Mouse (Mus musculus) erythroblast, embryonic 14.5 days (primary cell): ENCODE measurements around the gene Zfp976. TPM values are rescaled to one million over a fixed set of nuclear protein-coding genes. Genes with fewer than 3 reads are reported as not detected.
A peak's percentile ranks its signal among the peaks of the same experiment; 100 is the strongest.
"Not testable (repeated sequence)": the region's sequence is repeated elsewhere in the genome, so short reads cannot be mapped to it uniquely, and the experiment has no call there.

ENCODE experiments used
- H3K27me3 ChIP-seq: 2 replicates; pipeline ENCODE4 v1.6.1; 2012; ENCODE audit warnings: inconsistent platforms; ENCODE audit not compliant: control insufficient read depth
- H3K36me3 ChIP-seq: 2 replicates; pipeline ENCODE4 v1.6.1; 2012; ENCODE audit warnings: mild to moderate bottlenecking, inconsistent platforms; ENCODE audit not compliant: control insufficient read depth
- H3K4me1 ChIP-seq: 2 replicates; pipeline ENCODE4 v1.6.1; 2012; ENCODE audit warnings: inconsistent platforms; ENCODE audit not compliant: control insufficient read depth
- H3K4me3 ChIP-seq: replicated peaks from 2 replicates; pipeline ENCODE3; 2012; ENCODE audit warnings: moderate library complexity, mild to moderate bottlenecking, inconsistent platforms
- H3K9me3 ChIP-seq: 2 replicates; pipeline ENCODE4 v1.6.1; 2012; ENCODE audit warnings: low read length, inconsistent platforms, mixed read lengths; ENCODE audit not compliant: control insufficient read depth
- GATA1 ChIP-seq: IDR thresholded peaks from 2 replicates; pipeline ENCODE4 v1.6.1; 2012; ENCODE audit warnings: low read length, inconsistent platforms, mixed read lengths
- TAL1 ChIP-seq: IDR thresholded peaks from 3 replicates; pipeline ENCODE4 v1.6.1; 2012; ENCODE audit warnings: low read length, inconsistent platforms, mixed read lengths
- polyA plus RNA-seq: library from polyadenylated mRNA; stranded (reverse); fragments of >175 nt; gene quantifications from 2 replicates; pipeline ENCODE4 v1.2.3, GENCODE M21; 2012

Zfp976 gene
- polyA plus RNA-seq, result 0.01 and 0.02 TPM in 2 replicates

DNA sequence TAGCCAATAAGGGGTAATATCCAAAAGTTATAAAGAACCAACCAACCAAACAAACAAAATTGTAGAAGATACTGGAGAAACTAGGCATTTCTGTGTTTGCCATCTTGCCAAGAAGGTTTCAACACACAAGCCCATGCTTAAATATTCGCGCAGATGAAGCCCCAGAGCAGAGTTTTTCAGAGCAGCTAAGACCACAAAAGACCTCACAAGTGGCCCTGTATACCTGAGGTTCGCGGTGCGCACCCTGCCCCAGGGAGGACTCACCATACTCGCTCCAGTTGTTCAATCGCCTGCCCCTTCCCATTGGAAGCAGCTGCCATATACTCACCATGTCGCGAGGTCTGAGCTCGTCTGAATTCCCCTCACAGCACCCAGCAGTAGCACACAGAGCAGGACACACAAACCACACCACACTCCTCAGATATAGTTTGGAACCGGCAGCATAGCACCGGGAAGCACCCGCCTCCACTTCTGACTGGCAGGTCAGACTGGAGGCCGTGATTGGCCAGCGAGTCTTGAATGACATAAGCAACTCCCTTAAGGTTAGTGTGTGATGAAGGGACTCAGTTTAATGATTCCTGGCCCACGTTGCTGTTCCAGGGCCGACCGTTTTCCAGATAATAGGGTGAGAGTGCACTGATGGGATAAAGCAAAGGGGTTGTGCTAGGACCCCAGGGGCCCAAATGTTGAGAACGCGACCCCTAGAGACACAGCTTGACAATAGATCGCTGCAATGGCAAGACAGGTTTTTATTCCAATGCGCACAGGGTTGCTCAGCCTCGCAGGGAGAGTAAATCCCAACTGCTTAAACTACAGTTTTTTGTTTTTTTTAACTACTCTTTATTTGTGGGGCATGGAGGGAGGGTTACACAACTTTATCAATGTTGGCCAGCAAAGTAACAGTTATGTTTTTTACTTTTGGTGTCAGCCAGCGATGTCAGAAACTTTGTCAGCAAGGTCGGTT lies at the start of gene Zfp976:
Gene Zfp976, minus strand, starts transcription at position 437 of the 964 bp plus-strand sequence.
- H3K4me3 ChIP-seq, result peak within 1 kb of the TSS; percentile 64
- H3K36me3 ChIP-seq, H3K4me1 ChIP-seq, H3K9me3 ChIP-seq, H3K27me3 ChIP-seq: not testable (repeated sequence)

DNA sequence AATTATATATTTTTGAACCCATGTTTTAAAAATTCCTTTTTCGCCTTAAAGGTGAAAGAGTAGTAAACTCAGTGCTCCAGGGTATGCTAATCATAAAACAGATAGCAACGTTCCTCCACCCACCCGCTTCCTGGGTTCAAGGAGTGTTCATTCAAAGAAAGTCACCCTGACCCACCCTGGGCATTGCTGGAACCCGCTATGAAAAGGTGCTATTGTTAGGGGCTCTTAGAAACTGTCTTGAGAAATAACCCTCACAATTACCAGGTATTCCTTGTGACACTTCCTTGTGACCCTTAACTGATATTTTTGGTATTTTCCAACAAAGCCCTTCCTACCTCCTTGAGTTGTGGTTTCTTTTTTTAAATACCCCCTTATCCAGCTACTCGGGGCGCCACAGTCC lies 37.7 kb upstream of the Zfp976 start:
- H3K27me3 ChIP-seq, H3K4me3 ChIP-seq, H3K36me3 ChIP-seq, H3K4me1 ChIP-seq: not testable (repeated sequence)
- H3K9me3 ChIP-seq, result peaks cover 13% of the 10 kb centered on the region

GRCm38 (mm10) chr7:42679646-42680045 lies 37.3 kb upstream of the Zfp976 start:
- not testable (repeated sequence) for H3K4me1 ChIP-seq

DNA sequence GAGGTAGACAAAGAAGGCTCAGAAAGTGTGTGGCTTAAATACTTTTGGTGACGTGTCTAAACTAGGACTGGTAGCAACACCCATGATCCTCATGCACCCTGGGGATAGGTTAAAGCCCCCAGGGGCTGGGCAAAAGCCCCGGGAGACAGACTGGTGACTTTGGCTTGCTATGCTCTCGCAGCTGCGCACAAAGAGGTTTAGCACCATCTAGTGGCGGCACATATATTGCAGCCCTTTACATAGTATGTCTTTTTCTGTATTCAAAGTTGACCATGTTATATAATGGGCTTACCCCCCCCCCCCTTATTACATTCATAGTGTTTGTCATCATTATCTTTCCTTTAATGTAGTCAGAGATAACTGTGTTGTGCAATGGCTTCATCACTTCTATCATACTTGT lies 17.8 kb upstream of the Zfp976 start:
- H3K36me3 ChIP-seq, H3K4me3 ChIP-seq, H3K4me1 ChIP-seq, H3K27me3 ChIP-seq, H3K9me3 ChIP-seq: not testable (repeated sequence)

More at GRCm38 (mm10) chr7:42679646-42680045, 37.3 kb upstream of the Zfp976 start:
- not testable (repeated sequence) for H3K27me3 ChIP-seq, H3K4me3 ChIP-seq, H3K36me3 ChIP-seq
- H3K9me3 ChIP-seq, result peaks cover 12% of the 10 kb centered on the region

GRCm38 (mm10) chr7:42655211-42655610 lies 12.8 kb upstream of the Zfp976 start:
- not testable (repeated sequence) for H3K36me3 ChIP-seq, H3K4me1 ChIP-seq, H3K27me3 ChIP-seq, H3K9me3 ChIP-seq, H3K4me3 ChIP-seq

GRCm38 (mm10) chr7:42643120-42643620 lies 782 bp upstream of the Zfp976 start:
- H3K4me3 ChIP-seq, result peak overlapping the region; percentile 64
- not testable (repeated sequence) for H3K27me3 ChIP-seq, H3K36me3 ChIP-seq, H3K4me1 ChIP-seq, H3K9me3 ChIP-seq

GRCm38 (mm10) chr7:42631031-42631430 lies 11.4 kb downstream of the Zfp976 start:
- not testable (repeated sequence) for H3K27me3 ChIP-seq, H3K4me3 ChIP-seq, H3K36me3 ChIP-seq, H3K9me3 ChIP-seq, H3K4me1 ChIP-seq

DNA sequence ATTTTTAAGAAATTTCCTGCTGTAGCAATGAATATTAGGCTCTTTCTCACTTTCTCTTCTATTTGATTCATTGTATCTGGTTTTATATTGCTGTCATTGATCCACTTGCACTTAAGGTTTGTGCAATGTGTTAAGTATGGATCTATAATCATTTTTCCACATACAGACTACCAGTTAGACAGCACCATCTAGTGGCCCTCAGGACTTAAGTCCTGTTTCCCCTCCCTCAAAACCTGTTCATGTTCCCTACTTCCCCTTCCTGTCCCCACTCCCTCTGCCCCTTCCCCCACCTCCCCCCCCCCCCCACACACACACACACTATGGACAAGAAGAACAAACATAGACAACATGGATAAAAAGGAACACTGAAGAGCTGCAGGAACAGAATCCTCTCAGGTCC lies 46.7 kb downstream of the Zfp976 start:
- H3K9me3 ChIP-seq, result peaks cover 34% of the 10 kb centered on the region
- H3K4me1 ChIP-seq, H3K4me3 ChIP-seq, H3K27me3 ChIP-seq, H3K36me3 ChIP-seq: not testable (repeated sequence)

GRCm38 (mm10) chr7:42592413-42592812 lies 50.0 kb downstream of the Zfp976 start, which contains the start of gene Zfp977:
Zfp977 (minus strand) TSS chr7:42592547.
- not testable (repeated sequence) for H3K27me3 ChIP-seq, H3K4me3 ChIP-seq, H3K4me1 ChIP-seq, H3K36me3 ChIP-seq
- H3K9me3 ChIP-seq, result peaks cover 20% of the 10 kb centered on the region

- H3K9me3 ChIP-seq, result peaks cover 24% of the 10 kb centered on the region
- H3K4me1 ChIP-seq, H3K27me3 ChIP-seq, H3K4me3 ChIP-seq, H3K36me3 ChIP-seq: not testable (repeated sequence)
Observed at GRCm38 (mm10) chr7:42591311-42591710, 51.1 kb downstream of the Zfp976 start.

DNA sequence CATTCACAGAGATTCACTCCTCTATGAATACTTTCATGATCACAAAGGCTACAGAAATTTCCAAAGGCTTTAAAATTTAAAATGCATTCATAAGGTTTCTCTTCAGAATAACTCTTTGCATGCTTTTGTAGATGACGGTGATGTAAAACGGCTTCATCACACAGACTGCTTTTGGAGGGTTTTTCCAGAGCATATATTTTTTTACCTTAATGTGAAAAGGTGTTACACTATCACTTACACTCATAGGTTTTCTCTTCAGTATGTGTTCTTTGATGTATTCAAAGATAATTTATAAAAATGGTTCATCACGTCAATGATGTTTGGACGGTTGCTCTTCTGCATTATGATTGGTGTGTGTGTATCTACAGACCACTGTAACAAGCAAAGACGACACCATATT lies 63.9 kb downstream of the Zfp976 start, which contains the start of gene Gm21028:
Gene Gm21028, minus strand, starts transcription at position 101 of the 400 bp plus-strand sequence.
- no peak within 1 kb of the TSS for H3K4me3 ChIP-seq
- TF ChIP-seq GATA1 (no peak), TAL1 (no peak)
- no peaks in the 10 kb centered on the region for H3K36me3 ChIP-seq
- peaks cover 36% of the 10 kb centered on the region for H3K9me3 ChIP-seq
- H3K4me1 ChIP-seq, result no peaks in the 10 kb centered on the region
- no peaks in the 10 kb centered on the region for H3K27me3 ChIP-seq

Other genes with a start within 250 kb of the Zfp976 start
- gene 4933421I07Rik, start 194.5 kb downstream of the Zfp976 start, polyA plus RNA-seq, result not detected in 2 replicates
- gene Zfp141, start 136.8 kb downstream of the Zfp976 start, polyA plus RNA-seq, result 0.02 and 0.04 TPM in 2 replicates
- not detected in 2 replicates for gene Gm21028, start 64.0 kb downstream of the Zfp976 start, polyA plus RNA-seq
- not detected in 2 replicates for gene Zfp977, start 50.0 kb downstream of the Zfp976 start, polyA plus RNA-seq
- gene Zfp975, start 50.2 kb upstream of the Zfp976 start, polyA plus RNA-seq, result not detected in 2 replicates
- not detected in 2 replicates for gene Gm17067, start 84.4 kb upstream of the Zfp976 start, polyA plus RNA-seq
- not detected in 2 replicates for gene Vmn2r62, start 150.9 kb upstream of the Zfp976 start, polyA plus RNA-seq
- gene Gm2381, start 224.6 kb upstream of the Zfp976 start, polyA plus RNA-seq, result not detected in 2 replicates